Mouse (Mus musculus) naive thymus-derived CD4-positive, alpha-beta T cell, adult 2 months (primary cell): ENCODE results near the gene Cdc42se2.

Experiments used
- DNase-seq: peaks from one replicate; pipeline ENCODE4 v3.0.0-alpha.2; 2011; ENCODE audit warnings: low read depth

Gene Cdc42se2

GRCm38 (mm10) chr11:54787488-54788474, at the start of gene Cdc42se2:
Gene Cdc42se2 (minus strand): TSS chr11:54787675.
- DNase-seq, result peak; percentile 97

- no peak for DNase-seq
These were observed 48.6 kb upstream of the Cdc42se2 start for GRCm38 (mm10) chr11:54836106-54836505.

- peak; percentile 80 for DNase-seq
These were observed 47.1 kb upstream of the Cdc42se2 start for GRCm38 (mm10) chr11:54834596-54834995.

GRCm38 (mm10) chr11:54833833-54834232, 46.4 kb upstream of the Cdc42se2 start:
- DNase-seq, result no peak

- DNase-seq, result no peak
These were observed 39.3 kb upstream of the Cdc42se2 start for GRCm38 (mm10) chr11:54826819-54827218.

GRCm38 (mm10) chr11:54825774-54826173, 38.3 kb upstream of the Cdc42se2 start:
- DNase-seq, result no peak

GRCm38 (mm10) chr11:54823467-54823866, 36.0 kb upstream of the Cdc42se2 start:
- DNase-seq, result no peak

GRCm38 (mm10) chr11:54819489-54819888, 32.0 kb upstream of the Cdc42se2 start:
- no peak for DNase-seq

GRCm38 (mm10) chr11:54817449-54817848, 30.0 kb upstream of the Cdc42se2 start:
- DNase-seq, result no peak

- no peak for DNase-seq
These were observed 28.2 kb upstream of the Cdc42se2 start for GRCm38 (mm10) chr11:54815659-54816058.

- no peak for DNase-seq
These were observed 25.5 kb upstream of the Cdc42se2 start for GRCm38 (mm10) chr11:54812812-54813516.

GRCm38 (mm10) chr11:54812314-54812713, 24.8 kb upstream of the Cdc42se2 start:
- DNase-seq, result no peak

- no peak for DNase-seq
These were observed 23.6 kb upstream of the Cdc42se2 start for GRCm38 (mm10) chr11:54811054-54811453.

- no peak for DNase-seq
These were observed 22.1 kb upstream of the Cdc42se2 start for GRCm38 (mm10) chr11:54809582-54809981.

- DNase-seq, result no peak
These were observed 20.7 kb upstream of the Cdc42se2 start for GRCm38 (mm10) chr11:54808177-54808576.

- DNase-seq, result peak; percentile 68
These were observed 20.2 kb upstream of the Cdc42se2 start for GRCm38 (mm10) chr11:54807669-54808068.

GRCm38 (mm10) chr11:54806891-54807290, 19.4 kb upstream of the Cdc42se2 start:
- no peak for DNase-seq

- DNase-seq, result no peak
These were observed 17.7 kb upstream of the Cdc42se2 start for GRCm38 (mm10) chr11:54805196-54805595.

GRCm38 (mm10) chr11:54802621-54803020, 15.1 kb upstream of the Cdc42se2 start:
- no peak for DNase-seq

- peak; percentile 94 for DNase-seq
These were observed 14.5 kb upstream of the Cdc42se2 start for GRCm38 (mm10) chr11:54801791-54802558.

- no peak for DNase-seq
These were observed 9.1 kb upstream of the Cdc42se2 start for GRCm38 (mm10) chr11:54796551-54796950.

- DNase-seq, result no peak
These were observed 7.2 kb upstream of the Cdc42se2 start for GRCm38 (mm10) chr11:54794678-54795077.
